Mouse (Mus musculus): ENCODE data around the gene Zc2hc1b. TPM values are rescaled to one million over a fixed set of nuclear protein-coding genes. Genes with fewer than 3 reads are reported as not detected.

Zc2hc1b gene
- polyA plus RNA-seq (2012; rRNA removed): not detected in 2 replicates

DNA sequence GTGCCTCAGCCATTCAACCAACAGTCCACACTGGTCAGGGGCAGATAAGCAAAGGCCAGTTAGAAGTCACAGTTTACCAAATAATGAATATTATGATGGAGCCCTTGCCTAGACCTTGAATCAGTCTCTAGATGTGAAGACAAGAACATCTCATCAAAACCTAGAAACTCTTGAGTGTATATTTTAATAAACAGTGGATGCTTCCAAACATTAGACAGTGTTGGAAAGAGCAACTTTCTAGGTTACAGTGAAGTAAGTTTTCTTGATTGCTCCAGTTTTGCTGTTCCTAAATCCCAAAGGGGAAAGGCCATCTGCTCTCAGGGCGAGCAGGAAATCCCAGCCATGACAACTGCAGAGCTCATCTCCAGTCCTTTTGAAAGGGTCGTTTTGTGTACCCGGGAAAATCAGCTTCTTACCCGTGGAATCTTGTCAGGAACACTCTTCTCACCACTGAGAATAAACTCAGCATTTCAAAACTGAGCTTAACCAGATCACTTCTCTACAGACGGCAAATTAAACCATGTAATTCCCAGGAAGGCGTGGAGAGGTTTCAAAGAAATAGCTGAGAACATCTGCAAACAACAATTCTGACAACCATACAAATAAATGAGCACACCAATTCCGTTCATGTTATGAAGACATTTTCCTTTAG, at the start of gene Zc2hc1b:
Gene Zc2hc1b (minus strand): TSS at position 51 of the 652 bp plus-strand sequence.

DNA sequence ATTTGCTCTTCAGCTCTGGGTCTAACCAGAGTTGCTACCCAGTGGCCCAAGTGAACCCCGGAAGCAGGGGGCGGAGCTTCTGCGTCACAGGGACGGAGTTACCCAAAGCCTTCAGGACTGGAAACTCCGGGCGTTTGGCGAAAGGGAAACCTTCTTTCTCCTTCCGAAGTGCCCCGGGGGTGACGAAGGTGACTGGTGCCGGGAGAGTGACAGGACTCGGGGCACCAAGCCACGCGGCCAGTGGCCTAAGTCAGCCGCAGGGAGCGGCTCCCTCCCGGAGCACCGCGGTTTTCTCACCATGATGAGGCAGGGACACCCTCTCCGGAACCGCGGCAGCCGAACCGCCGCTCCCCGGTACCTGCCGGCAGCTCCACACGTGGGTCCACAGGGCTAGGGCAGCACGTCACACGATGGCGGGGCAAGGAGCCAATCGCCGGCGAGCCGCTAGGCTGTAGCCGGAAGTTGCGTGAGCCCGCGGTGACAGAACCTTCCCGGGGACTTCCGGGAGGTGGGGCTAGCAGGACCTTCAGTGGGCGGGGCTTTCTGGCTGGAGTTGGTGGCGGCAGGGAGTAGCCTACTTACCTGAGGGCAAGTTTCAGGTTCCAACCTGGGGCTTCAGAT, 15.0 kb upstream of the Zc2hc1b start, which contains the start of gene Ltv1:
Gene Ltv1 (minus strand): TSS at position 438 of the 621 bp plus-strand sequence.

Other genes starting within 250 kb of the Zc2hc1b start
- 6.6 and 8.3 TPM in 2 replicates for gene Stx11, start 213.7 kb downstream of the Zc2hc1b start, polyA plus RNA-seq (2012; rRNA removed)
- 73.6 and 78.5 TPM in 2 replicates for gene Sf3b5, start 172.7 kb downstream of the Zc2hc1b start, polyA plus RNA-seq (2012; rRNA removed)
- 73.8 and 94.3 TPM in 2 replicates for gene Plagl1, start 117.5 kb downstream of the Zc2hc1b start, polyA plus RNA-seq (2012; rRNA removed)
- 11.3 and 15.3 TPM in 2 replicates for gene Ltv1, start 15.1 kb upstream of the Zc2hc1b start, polyA plus RNA-seq (2012; rRNA removed)